Mouse (Mus musculus): ENCODE measurements around the gene Iars.

DNA sequence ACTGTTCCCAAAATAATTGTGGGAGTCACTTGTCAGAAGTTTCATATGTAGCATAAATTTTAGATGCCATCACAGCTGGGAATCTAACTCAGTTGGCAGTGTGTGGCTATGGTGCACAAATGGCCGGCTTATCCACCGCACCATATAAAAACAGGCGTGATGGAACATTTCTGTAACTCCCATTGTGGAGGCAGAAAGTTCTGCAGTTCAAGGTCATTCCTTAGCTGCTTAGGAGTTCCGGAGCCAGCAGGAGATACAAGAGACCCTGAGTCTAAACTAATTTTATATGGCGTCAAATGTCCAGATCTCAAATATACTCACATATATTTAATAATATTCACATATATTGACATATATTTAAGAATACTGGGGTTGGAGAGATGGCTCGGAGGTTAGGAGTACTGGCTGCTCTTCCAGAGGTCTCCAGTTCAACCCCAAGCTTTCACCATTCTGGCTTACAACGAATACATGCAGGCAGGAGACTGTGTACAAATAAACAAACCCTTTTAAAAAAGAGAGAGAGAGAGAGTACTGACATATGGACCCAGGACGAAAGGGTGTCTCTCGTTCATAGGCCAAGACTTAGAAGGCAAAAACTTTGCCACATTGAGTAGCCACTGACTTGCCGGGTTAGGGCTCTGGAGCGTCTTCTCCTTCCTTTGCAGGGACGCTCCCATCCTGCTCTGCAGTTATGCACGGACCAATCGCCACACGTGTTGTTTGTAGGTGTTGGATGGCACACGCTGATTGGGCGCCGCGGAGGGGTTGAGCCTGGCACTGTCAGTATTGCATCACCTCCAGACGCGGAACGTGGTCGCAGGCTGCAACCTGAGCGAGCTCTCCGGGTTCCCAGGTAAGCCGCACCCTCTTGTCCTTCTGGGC, at the start of gene Iars:
- no peak for TF ChIP-seq CTCF (IDR thresholded peaks at IDR 0.05; ENCODE audit: control insufficient read depth, insufficient read depth, insufficient read length)
- no peak for TF ChIP-seq USF1 (IDR thresholded peaks at IDR 0.05; ENCODE audit: low read depth)
- peak; percentile 94 for TF ChIP-seq MAX (IDR thresholded peaks at IDR 0.05)
